Mouse (Mus musculus): Measurements from ENCODE around the gene Oog4.

DNA sequence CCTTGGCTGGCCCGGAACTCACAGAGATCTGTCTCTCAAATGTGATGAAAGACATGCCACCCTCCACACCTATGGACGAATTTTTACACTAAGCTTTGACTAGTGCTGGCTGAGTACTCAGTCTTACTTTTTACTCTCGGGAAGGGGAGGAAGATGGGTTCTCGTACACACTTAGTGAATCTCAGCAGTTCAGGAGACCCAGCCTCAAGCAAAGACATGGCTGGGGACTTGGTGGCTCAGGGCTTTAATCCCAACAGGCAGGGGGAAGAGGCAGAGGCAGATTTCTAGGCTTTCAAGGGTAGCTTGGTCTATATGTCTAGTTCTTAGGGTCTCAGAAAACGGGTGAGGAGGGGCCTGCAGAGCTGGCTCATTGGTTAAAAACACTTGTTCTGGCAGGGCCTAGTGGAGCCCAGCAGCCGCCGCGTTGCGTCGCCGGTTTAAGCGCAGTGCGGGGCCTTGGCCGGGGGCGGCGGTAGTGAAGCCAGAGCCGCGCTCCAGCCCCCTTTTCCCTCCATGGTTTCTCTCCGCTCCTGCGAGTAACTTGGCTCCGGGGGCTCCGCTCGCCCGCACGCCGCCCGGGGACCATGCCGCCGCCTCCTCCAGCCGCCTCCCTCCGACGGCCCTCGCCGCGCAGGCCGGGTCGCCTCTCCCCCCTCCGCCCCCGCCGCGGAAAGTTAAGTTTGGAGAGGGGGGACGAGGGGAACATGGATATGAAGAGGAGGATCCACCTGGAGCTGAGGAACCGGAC lies 61.0 kb downstream of the Oog4 start:
- TF ChIP-seq GATA1 (IDR thresholded peaks at IDR 0.05; ENCODE audit: low read length) (no peak), TAL1 (IDR thresholded peaks at IDR 0.05; ENCODE audit: low read length) (no peak)
